Mouse (Mus musculus) hematopoietic stem cell, adult 5-6 weeks (primary cell): ENCODE measurements around the gene Chl1. TPM values are rescaled to one million over a fixed set of nuclear protein-coding genes. Genes with fewer than 3 reads are reported as not detected.

ENCODE experiments used
- ATAC-seq, 2 experiments: fragments of 125-278 bp in 1 of 2; replicated peaks in 1 of 2; 2 replicates each; pipeline ENCODE4 v1.8.0; 2016 to 2017; ENCODE audit warnings: inconsistent platforms in 2 of 2, mild to moderate bottlenecking in 2 of 2, moderate number of reproducible peaks in 2 of 2, low read depth in 1 of 2, moderate TSS enrichment in 1 of 2; ENCODE audit not compliant: low FRiP score in 2 of 2, poor library complexity in 2 of 2, severe bottlenecking in 2 of 2, insufficient read depth in 1 of 2, low TSS enrichment in 1 of 2
- total RNA-seq: library from RNA; stranded (forward); fragments of 172-1452, 232-1000 nt; gene quantifications from 2 replicates; pipeline ENCODE4 v1.2.3, GENCODE M21; 2017

The Chl1 gene
- total RNA-seq, 1 experiment from 2014 or later: 1.1 TPM

DNA sequence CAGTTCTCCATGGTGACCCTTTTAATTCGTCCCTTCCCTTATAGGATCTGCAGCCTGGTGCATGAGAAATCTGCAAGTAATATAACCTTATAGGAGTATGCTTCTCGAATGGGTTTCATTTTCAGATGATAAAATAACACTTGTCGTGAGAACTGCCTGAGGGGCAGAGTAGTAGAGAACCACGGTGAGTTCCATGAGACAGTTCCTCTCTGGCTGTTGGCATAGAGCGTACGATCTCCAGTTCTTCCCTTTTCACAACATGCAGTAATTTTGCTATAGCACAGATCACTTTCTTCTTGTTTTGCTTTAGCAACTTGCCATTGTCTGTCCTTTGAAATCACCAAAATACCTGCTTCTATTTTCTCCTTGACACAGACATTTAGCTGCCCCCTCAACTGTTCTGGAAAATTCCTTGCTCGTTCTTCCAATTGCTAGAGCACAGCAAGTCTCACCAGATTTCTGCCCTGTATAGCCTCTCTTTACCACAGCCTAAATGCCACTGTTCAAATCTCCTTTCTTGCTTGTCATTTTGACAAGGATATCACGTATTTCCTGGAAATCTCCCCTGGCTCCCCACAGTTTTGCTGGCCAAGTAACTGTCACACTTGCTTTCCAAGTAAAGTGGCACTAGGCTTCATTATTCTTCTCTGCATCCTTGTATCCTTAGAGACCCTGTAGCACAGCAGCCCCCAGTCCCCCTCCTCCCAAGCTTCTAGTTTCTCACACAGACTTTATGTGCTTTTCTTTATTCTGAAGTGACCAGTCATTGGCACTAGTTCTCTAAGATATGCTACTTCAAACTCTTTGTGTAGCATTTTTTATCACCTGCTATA is 16.8 kb downstream of the Chl1 start:
- ATAC-seq: peak; percentile 42 to 51; a peak in 3 of 4 replicates

GRCm38 (mm10) chr6:103533048-103533447 is 22.7 kb downstream of the Chl1 start:
- no peak for ATAC-seq

DNA sequence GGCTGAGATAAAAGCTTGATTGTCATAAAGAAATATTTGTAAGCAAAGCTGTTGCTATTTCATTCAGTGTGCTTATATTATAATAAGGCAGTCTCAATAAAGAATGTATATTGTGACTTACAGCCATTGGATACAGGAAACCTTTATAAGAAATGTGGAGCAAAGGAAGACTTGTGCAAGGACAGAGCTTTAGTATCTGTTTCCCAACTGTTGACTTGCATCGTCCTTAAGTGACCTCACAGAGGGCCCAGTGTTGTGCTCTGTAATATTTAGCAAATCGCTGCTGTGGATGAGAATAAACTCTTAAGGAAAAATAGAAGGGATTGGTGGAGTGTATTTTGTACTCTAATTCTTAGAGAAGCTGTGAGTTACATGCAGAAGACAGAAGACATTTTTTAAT is 23.6 kb downstream of the Chl1 start:
- no peak for ATAC-seq

GRCm38 (mm10) chr6:103542576-103542975 is 32.2 kb downstream of the Chl1 start:
- ATAC-seq: no peak

GRCm38 (mm10) chr6:103543753-103544152 is 33.4 kb downstream of the Chl1 start:
- no peak for ATAC-seq

- no peak for ATAC-seq
These were observed 35.9 kb downstream of the Chl1 start for GRCm38 (mm10) chr6:103546314-103546713.

- no peak for ATAC-seq
These were observed 39.5 kb downstream of the Chl1 start for GRCm38 (mm10) chr6:103549929-103550328.

GRCm38 (mm10) chr6:103558037-103558893 is 47.9 kb downstream of the Chl1 start:
- no peak for ATAC-seq

DNA sequence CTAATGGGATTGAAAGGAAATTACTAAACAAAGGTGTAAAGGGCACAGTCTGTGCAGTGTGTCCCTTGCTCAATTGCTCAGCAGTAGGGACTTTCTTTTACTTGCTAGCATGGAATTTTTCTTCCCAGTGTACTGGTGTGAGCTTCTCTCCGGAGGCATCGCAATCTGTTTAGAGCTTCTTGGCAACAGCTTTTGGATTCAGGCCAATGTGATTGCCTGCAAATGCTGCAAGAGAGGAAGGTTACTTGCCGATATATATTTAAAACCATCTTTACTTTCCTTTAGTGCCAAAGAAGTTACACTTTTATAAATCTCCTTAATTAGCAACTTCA is 48.5 kb downstream of the Chl1 start:
- no peak for ATAC-seq

DNA sequence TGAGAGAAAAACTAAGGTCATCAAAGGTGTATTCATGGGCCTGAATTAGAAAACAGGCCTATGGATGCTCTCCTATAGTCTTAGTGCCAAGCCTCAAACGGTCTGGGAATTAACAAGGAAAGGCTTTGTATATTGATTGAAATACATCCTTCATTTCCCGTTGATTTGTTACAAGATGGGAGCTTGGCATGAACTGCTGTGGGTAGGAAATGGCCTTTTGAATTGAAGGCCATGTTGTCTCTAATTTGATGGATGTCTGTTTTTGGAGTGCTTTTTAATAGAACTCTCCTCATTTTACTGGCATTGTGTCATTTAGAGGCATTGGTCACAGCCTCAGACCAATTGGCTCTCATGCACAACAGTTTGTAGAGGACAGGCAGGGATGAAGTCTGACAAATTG is 49.0 kb downstream of the Chl1 start:
- no peak for ATAC-seq

- ATAC-seq: no peak
These were observed 54.4 kb downstream of the Chl1 start for GRCm38 (mm10) chr6:103564811-103565210.

DNA sequence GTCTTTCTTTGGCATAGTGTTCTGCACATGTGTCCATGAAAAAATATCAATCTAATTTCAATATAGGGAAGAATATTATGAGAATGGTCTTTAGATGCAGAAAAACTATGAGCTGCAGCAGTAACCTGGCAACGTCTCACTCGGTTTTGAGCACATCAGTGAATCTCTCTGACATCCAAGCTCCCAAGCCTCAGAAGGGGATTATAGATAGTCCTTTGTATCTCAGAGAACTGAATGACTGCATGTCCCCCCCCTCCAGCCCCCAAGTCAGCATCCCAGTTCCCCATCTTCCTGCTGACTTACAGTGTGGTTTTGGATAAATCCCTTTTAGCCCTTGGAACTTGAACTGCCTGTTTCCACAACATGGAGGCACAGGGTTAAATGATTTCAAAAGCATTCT is 56.9 kb downstream of the Chl1 start:
- ATAC-seq: no peak

GRCm38 (mm10) chr6:103572659-103573058 is 62.3 kb downstream of the Chl1 start:
- no peak for ATAC-seq

GRCm38 (mm10) chr6:103584224-103584623 is 73.8 kb downstream of the Chl1 start:
- ATAC-seq: no peak

DNA sequence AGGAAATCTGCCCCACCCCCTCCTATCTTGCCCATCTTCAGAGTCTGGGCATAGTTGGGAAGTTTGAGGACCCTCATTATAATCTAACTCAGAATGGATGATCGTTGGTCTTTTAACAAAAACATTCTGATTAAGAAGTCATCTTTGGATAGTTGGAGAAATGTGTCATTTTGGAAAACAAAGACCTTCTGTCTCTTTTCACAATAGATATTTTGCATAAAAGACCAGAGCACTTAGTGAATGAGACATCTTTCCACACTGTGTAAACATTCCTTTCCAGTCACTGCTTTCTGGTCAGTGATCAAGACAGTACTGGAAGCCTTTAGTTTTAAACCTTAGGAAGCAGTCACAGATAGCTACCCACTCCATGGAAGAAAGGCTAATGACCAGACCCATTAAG is 75.3 kb downstream of the Chl1 start:
- ATAC-seq: no peak

DNA sequence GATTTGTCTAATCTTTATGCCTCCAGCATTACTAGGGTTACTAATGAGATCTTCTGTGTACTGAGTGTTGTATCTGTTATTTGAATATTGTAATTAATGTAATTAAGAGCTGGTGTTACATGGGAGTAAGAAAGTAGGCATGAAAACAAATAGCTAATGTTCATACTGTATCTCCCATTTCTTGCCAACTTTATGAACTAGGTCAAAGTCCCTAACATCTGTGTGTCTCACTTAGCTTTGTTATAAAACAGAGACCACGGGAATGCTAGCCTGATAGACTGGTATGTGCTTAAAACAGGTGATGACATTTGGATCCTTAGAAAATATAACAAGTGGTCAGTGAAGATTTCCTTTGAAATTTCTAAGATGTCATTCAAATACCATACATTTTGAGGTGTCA is 75.7 kb downstream of the Chl1 start:
- no peak for ATAC-seq

DNA sequence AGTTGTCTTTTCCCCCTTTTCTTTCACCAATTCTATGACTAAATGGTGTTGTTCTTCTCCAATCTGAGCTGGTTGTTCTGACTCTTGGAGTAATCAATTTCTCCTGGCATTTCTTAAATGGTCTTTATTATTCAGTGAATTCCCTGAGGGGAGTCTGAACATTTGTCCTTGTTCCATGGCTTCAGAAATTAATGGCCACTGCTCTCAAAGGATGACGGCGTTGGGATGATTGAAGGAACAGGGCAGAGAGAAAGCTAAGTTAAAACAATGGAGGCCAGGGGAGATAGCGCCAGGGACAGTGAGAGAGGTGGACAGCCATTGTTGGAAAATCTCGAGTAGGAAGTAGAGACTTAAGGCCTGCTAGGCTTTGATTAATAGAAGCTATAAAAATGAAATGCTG is 91.7 kb downstream of the Chl1 start:
- no peak for ATAC-seq

DNA sequence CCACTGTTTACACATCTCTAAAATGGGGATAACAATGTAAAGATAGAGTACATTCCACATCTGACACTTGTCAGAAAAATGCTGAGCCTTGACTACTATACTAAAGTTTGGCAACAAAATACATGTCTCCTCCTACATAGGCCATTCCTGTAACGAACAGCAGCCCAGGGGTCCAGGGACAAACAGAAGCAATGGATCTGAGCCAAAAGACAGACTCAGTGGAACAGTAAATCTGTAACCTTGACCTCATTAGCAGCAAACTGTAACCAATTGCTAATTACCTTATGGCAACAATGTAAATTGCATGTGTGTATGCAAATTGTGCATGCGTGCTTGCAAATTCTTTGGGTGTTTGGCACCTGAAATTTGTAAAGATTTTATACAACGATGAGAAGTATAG is 100.3 kb downstream of the Chl1 start:
- no peak for ATAC-seq

DNA sequence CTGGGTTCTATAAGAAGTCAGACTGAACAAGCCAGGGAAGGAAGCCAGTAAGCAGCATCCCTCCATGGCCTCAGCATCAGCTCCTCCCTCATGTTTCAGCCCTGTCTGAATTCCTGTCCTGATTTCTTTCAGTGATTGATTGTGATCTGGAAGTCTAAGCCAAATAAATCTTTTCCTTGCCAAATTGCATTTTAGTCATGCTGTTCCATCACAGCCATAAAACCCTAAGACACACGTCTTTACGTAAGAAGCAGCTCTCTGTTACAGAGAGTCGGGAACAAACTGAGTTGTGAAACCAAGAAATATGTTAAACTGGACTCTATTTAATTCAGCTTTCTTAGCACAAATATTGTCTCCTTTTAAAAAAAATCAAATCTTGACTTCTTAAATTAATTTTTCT is 102.2 kb downstream of the Chl1 start:
- ATAC-seq: no peak
